Mouse (Mus musculus) stomach, embryonic 15.5 days (tissue): ENCODE results near the gene Upf1. TPM values are rescaled to one million over a fixed set of nuclear protein-coding genes. Genes with fewer than 3 reads are reported as not detected.

Experiments
- ATAC-seq: fragments of 200-750 bp; cut with Nextera tagmentation; 2 replicates; pipeline ENCODE4 v1.8.0; 2017; ENCODE audit warnings: low read depth, moderate number of reproducible peaks, moderate TSS enrichment; ENCODE audit not compliant: insufficient read depth, low FRiP score
- H3K27ac ChIP-seq: fragments of 300-500 bp; sonication (generic); 2 replicates; pipeline ENCODE4 v1.5.1; 2015; ENCODE audit warnings: mild to moderate bottlenecking, inconsistent platforms
- H3K27me3 ChIP-seq: fragments of 300-500 bp; sonication (generic); replicated peaks from 2 replicates; pipeline ENCODE4 v1.6.1; 2015; ENCODE audit warnings: inconsistent platforms
- H3K36me3 ChIP-seq: fragments of 300-500 bp; sonication (generic); 2 replicates; pipeline ENCODE4 v1.6.1; 2015; ENCODE audit warnings: inconsistent platforms
- H3K4me1 ChIP-seq: fragments of 300-500 bp; sonication (generic); 2 replicates; pipeline ENCODE4 v1.6.1; 2015; ENCODE audit warnings: inconsistent platforms
- H3K4me2 ChIP-seq: fragments of 300-500 bp; sonication (generic); 2 replicates; pipeline ENCODE4 v1.6.1; 2015; ENCODE audit warnings: mild to moderate bottlenecking, inconsistent platforms
- H3K4me3 ChIP-seq: fragments of 300-500 bp; sonication (generic); replicated peaks from 2 replicates; pipeline ENCODE4 v1.5.1; 2015; ENCODE audit warnings: inconsistent platforms
- H3K9ac ChIP-seq: fragments of 300-500 bp; sonication (generic); 2 replicates; pipeline ENCODE4 v1.6.1; 2015; ENCODE audit warnings: inconsistent platforms
- H3K9me3 ChIP-seq: fragments of 300-500 bp; sonication (generic); 2 replicates; pipeline ENCODE4 v1.6.1; 2016; ENCODE audit warnings: inconsistent platforms
- WGBS: fragments of 180-500 bp; shearing (Covaris S2); methylation state at CpG from one replicate; pipeline ENCODE4 v1.1.7; 2015; 5-methylcytosine and 5-hydroxymethylcytosine counted together
- polyA plus RNA-seq: library from polyadenylated mRNA; unstranded; fragments of >200 nt; fragmentation: Nextera tagmentation; extraction: Ambion mirVana; gene quantifications from 2 replicates; pipeline ENCODE4 v1.2.1, GENCODE M21; 2015

Gene Upf1
- polyA plus RNA-seq, 1 experiment from 2014 or later, result 16.1 TPM

DNA sequence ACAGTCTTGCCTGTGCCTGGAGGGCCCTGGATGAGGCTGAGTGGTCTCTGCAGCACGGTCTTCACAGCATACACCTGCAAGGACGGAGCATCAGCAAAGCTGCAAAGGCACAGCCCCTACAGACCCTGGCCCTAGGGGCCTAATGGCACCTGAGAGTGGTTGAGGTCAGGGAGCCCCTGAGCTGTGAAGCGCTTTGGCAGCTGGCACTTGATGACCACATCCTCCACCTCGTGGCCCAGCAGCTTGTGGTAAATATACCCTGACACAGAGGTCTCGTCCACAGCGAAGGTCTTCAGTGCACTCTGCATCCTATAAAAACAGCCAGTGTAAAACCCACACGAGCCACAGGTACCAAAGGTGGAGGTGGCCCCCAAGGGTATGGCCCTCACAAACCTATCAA, 14.1 kb downstream of the Upf1 start:
- Histone ChIP-seq H3K36me3 (peaks cover 93% of the 10 kb centered on the region), H3K4me2 (no peak overlapping the region), H3K9me3 (no peaks in the 10 kb centered on the region), H3K4me3 (no peak overlapping the region), H3K9ac (no peak overlapping the region), H3K27me3 (no peaks in the 10 kb centered on the region), H3K4me1 (0 out of 2 replicates have a peak, but pooled peaks cover 3% of the 10 kb centered on the region), H3K27ac (no peak overlapping the region)
- WGBS, result 85% methylated on average over 7 of the region's 7 CpGs
- no peak for ATAC-seq

DNA sequence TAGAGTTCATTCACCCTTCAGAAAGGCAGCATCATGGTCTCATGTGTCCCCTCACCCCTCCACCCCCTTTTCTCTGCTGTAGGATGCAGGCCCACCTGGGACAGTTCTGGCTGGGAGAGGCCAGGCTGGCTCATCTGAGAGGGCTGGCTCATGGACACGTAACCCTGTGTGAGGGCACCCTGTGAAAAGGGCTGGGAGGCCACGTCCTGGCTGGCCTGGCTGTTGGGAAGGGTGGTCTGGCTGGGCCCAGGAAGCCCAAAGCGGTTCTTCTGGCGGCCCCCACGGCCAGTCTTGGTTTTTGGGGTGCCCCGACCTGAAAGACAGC, 20.2 kb downstream of the Upf1 start:
- H3K4me3 ChIP-seq, result no peak overlapping the region
- peaks cover 65% of the 10 kb centered on the region for H3K36me3 ChIP-seq
- no peak overlapping the region for H3K27ac ChIP-seq
- H3K27me3 ChIP-seq, result no peaks in the 10 kb centered on the region
- H3K4me2 ChIP-seq, result no peak overlapping the region
- no peak overlapping the region for H3K9ac ChIP-seq
- H3K9me3 ChIP-seq, result no peaks in the 10 kb centered on the region
- no peaks in the 10 kb centered on the region; the same call in 1 of the 2 replicates for H3K4me1 ChIP-seq
- no peak for ATAC-seq
- WGBS, result 88% methylated on average over 6 of the region's 6 CpGs

DNA sequence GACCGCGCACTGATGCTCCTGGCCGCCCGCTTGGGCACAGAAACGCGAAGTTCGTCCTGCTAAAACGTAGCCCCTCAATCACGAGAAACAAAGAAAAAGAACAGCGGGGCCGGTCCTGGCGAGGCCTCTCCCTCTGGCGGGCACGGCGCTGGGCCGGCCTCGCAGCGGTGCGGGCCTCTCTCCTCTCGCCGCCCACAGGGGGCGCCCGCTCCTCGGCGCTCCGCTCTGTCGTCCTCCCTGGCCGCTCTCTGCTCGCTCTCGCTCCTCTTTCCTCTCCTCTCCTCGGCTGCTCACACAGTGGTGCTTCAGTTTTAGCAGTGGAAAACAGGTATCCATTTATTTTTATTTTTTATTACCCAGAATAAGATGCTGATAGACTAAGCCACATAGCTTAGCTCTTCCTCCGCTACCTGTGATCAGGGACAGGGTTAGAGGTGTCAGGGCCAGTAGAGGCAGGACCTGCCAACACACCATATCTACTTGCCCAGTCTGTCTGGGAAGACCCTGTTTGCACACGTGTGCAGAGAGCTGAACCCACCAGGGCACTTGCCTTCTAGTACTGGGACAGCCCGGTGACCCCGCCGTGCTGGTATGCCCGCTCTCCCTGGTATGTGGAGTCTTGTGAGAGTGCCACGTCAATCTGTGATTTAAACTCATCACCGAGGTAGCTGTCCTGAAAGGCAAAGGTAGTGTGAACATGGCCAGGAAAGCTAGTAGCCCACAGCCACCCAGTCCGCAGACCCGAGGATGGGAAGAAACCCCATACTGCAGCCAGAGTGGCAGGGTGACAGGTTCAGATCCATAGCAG, 20.8 kb downstream of the Upf1 start:
- H3K4me3 ChIP-seq, result no peak overlapping the region
- peaks cover 60% of the 10 kb centered on the region for H3K36me3 ChIP-seq
- ATAC-seq, result peak; percentile 65
- WGBS, result 29% methylated on average over 41 of the region's 41 CpGs
- no peaks in the 10 kb centered on the region; the same call in 1 of the 2 replicates for H3K4me1 ChIP-seq
- no peak overlapping the region for H3K9ac ChIP-seq
- H3K9me3 ChIP-seq, result no peaks in the 10 kb centered on the region
- H3K27ac ChIP-seq, result no peak overlapping the region
- H3K4me2 ChIP-seq, result no peak overlapping the region
- H3K27me3 ChIP-seq, result no peaks in the 10 kb centered on the region

DNA sequence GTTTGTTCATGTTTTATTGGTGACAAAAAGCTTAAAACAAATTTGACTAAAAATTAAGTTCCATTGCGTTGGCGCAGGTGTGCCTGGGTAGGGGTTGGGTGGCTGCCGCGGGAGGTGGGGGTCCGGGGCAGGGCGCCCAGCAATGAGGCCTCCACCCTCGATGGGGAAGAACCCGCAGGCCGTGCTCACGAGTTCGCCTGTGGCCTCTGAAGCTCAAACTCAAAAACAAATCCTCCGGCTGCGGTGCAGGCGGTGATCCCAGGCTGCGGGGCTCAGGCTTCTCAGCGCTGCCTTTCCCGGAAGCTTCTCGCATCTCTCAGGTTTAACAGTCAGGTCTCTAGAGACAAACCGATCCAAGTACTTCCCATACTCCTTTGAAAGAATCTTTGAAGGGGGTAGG, 21.6 kb downstream of the Upf1 start:
- H3K4me1 ChIP-seq, result no peaks in the 10 kb centered on the region; the same call in 1 of the 2 replicates
- no peak overlapping the region for H3K4me3 ChIP-seq
- no peaks in the 10 kb centered on the region for H3K27me3 ChIP-seq
- H3K36me3 ChIP-seq, result peaks cover 52% of the 10 kb centered on the region
- no peak overlapping the region for H3K9ac ChIP-seq
- ATAC-seq, result no peak
- WGBS, result 77% methylated on average over 19 of the region's 19 CpGs
- H3K27ac ChIP-seq, result no peak overlapping the region
- H3K4me2 ChIP-seq, result no peak overlapping the region
- H3K9me3 ChIP-seq, result no peaks in the 10 kb centered on the region

DNA sequence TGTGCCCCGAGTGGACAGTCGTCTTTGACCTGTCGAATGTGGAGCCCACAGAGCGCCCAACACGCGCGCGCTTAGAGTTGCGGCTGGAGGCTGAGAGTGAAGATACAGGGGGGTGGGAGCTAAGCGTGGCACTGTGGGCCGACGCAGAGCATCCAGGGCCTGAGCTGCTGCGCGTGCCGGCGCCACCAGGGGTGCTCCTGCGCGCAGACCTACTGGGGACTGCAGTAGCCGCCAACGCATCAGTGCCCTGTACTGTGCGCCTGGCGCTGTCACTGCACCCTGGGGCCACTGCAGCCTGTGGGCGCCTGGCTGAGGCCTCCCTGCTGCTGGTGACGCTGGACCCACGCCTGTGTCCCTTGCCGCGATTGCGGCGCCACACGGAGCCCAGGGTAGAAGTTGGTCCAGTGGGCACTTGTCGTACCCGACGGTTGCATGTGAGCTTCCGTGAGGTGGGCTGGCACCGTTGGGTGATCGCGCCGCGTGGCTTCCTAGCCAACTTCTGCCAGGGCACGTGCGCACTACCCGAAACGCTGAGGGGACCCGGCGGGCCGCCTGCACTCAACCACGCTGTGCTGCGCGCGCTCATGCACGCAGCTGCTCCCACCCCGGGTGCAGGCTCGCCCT, 22.2 kb downstream of the Upf1 start:
- no peak overlapping the region for H3K27ac ChIP-seq

DNA sequence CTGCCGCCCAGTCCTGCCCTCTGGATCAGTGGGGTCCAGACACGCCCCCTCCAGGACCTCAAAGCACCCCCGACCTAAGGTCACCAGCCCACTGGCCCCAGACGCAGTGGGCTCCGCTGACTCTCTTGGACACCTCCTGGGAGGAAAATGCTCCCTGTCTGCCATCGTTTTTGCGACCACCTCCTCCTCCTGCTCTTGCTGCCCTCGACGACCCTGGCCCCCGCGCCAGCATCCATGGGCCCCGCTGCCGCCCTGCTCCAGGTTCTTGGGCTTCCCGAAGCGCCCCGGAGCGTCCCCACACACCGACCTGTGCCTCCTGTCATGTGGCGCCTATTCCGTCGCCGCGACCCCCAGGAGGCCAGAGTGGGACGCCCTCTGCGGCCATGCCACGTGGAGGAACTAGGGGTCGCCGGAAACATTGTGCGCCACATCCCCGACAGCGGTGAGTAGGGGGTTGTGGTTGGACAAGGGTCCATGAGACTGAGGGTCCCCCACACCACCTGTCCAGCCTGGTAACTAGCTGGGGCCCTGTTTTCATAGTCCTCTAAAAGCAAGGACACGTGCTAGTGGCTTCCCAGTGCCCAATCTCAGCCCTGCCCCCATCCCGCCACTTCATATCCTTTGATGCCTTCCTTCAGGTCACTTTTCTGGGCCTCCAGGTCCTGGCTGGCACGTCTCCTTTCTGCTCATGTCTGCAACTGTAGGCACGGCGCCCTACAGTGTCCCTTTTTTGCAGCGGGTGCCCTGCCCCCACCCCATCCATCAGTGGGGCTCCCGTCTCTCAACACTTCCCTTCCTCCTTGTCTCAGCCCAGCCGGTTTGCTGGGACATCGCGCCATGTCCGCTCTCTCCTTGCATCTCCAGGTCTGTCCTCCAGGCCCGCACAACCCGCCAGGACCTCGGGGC, 23.0 kb downstream of the Upf1 start:
- Histone ChIP-seq H3K4me3 (no peak overlapping the region), H3K4me1 (no peaks in the 10 kb centered on the region; the same call in 1 of the 2 replicates), H3K9ac (no peak overlapping the region), H3K27me3 (no peaks in the 10 kb centered on the region), H3K9me3 (no peaks in the 10 kb centered on the region), H3K36me3 (peaks cover 38% of the 10 kb centered on the region), H3K27ac (no peak overlapping the region), H3K4me2 (peak overlapping the region; percentile 22)
- 19% methylated on average over 45 of the region's 45 CpGs for WGBS
- peak; percentile 16; the same call in 1 of the 2 replicates for ATAC-seq

More for the DNA sequence above, 22.2 kb downstream of the Upf1 start:
- Histone ChIP-seq H3K4me3 (no peak overlapping the region), H3K4me1 (no peaks in the 10 kb centered on the region; the same call in 1 of the 2 replicates), H3K9me3 (no peaks in the 10 kb centered on the region), H3K36me3 (peaks cover 45% of the 10 kb centered on the region), H3K4me2 (peak overlapping the region; percentile 22), H3K27me3 (no peaks in the 10 kb centered on the region), H3K9ac (no peak overlapping the region)
- 38% methylated on average over 53 of the region's 53 CpGs for WGBS
- peak; percentile 61 for ATAC-seq

DNA sequence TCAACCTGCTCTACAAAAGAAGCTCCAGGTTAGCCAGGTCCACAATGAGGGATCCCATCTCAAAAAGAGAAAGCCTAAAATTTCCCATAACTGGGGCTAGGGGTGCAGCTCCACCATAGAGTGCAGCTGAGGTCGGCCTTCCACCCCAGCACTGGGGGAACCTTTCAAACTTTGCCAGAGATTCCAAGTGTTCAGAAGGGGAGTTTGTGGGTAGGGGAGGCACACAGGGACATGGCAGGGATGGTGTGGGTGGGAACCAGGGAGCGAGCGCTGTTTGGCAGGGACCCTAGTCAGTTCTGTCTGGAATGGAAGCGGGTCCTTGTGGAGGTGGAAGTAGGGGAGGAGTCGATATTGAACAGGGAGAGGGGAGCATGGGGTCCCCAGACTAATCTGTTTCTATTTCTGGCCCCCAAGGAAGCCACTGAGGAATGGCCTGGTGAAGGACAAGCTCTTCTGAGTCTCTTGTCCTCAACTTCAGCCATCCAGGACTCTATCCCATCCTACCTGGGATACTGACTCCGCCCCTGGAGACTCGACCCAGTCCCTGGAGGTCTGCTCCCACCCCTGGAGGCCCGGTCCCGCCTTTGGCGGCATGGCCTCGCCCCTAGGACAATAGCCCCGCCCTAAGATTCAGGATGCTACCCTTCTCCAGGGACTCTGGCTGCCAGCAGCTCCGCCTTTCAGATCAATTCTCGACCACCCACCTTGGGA, 23.8 kb downstream of the Upf1 start, which contains the start of gene Gdf1:
Gene Gdf1 (plus strand): TSS at position 694 of the 711 bp plus-strand sequence.
- ATAC-seq, result no peak
- no peaks in the 10 kb centered on the region for H3K9me3 ChIP-seq
- H3K9ac ChIP-seq, result no peak within 1 kb of the TSS
- 32% methylated on average over 14 of the region's 14 CpGs for whole genome bisulfite sequencing
- H3K4me3 ChIP-seq, result no peak within 1 kb of the TSS
- no peaks in the 10 kb centered on the region for H3K27me3 ChIP-seq
- H3K4me2 ChIP-seq, result peak within 1 kb of the TSS; percentile 22
- no peak within 1 kb of the TSS for H3K27ac ChIP-seq
- peaks cover 30% of the 10 kb centered on the region for H3K36me3 ChIP-seq
- H3K4me1 ChIP-seq, result no peaks in the 10 kb centered on the region; the same call in 1 of the 2 replicates

DNA sequence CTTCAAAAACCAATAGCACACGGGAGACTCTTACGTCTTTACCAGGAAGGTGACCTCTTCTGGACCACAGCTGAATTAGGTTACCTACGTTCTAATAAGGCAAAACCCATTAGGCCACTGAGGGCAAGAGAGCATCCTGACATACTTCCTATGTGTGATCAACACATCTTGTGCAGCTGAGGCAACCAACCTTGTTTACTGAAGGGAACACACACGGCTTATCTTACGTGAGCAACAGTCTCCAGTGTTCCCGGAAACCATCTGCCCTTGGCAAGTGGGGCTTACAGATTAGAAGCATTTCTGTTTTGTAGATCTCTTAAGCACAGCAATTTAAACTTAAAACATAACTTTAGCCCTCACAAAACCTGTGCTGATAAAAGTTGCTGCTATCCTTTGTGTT, 25.6 kb downstream of the Upf1 start:
- H3K9me3 ChIP-seq, result no peaks in the 10 kb centered on the region
- no peak for ATAC-seq
- H3K4me2 ChIP-seq, result no peak overlapping the region
- no peak overlapping the region for H3K9ac ChIP-seq
- 89% methylated on average over 6 of the region's 6 CpGs for WGBS
- H3K4me3 ChIP-seq, result no peak overlapping the region
- H3K4me1 ChIP-seq, result no peaks in the 10 kb centered on the region; the same call in 1 of the 2 replicates
- H3K27me3 ChIP-seq, result no peaks in the 10 kb centered on the region
- peaks cover 13% of the 10 kb centered on the region for H3K36me3 ChIP-seq
- no peak overlapping the region for H3K27ac ChIP-seq

DNA sequence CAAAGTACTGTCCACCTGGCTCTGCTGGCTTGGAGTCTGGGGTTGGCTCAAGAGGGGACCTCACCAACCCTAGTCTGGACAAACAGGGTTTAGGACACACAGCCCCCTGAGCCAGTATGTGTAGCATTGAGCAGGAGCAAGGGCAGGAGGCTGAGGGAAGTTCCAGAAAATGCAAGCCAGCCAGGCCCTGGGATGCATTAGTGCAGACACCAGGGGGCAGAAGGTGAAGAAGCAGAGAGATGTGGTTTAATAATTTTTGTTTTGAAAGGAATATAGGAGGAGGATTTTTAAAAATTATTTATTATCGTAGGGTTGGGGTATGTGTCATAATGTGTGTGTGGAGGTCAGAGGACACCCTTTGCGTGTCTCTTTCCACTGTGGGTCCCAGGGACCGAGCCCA, 29.4 kb downstream of the Upf1 start:
- H3K4me2 ChIP-seq, result no peak overlapping the region
- H3K36me3 ChIP-seq, result no peaks in the 10 kb centered on the region
- no peak for ATAC-seq
- WGBS, result 93% methylated on average over 3 of the region's 3 CpGs
- no peak overlapping the region for H3K4me3 ChIP-seq
- no peaks in the 10 kb centered on the region for H3K27me3 ChIP-seq
- H3K4me1 ChIP-seq, result no peaks in the 10 kb centered on the region
- H3K9me3 ChIP-seq, result no peaks in the 10 kb centered on the region
- no peak overlapping the region for H3K27ac ChIP-seq
- no peak overlapping the region for H3K9ac ChIP-seq

DNA sequence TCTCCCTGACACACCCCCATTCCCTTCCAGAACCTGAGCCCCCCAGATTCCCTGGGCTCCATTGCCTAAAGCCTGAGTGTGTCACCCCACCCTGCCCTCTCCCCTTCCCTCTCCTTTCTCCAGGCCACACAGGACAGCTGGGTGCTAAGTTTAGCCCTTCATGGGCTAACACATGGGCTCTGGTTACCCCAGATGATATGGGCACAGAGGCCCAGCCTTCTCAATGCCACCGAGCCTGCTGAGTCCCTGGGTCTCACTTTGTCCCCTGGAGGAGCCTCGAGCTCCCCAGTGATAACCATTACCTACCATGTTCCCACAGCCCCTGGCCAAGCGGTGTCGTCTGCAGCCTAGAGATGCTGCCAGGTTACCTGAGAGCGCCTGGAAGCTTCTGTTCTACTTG, 35.2 kb downstream of the Upf1 start:
- H3K4me2 ChIP-seq, result no peak overlapping the region
- no peaks in the 10 kb centered on the region for H3K9me3 ChIP-seq
- no peaks in the 10 kb centered on the region for H3K27me3 ChIP-seq
- no peak overlapping the region for H3K9ac ChIP-seq
- ATAC-seq, result no peak
- H3K27ac ChIP-seq, result no peak overlapping the region
- peaks cover 27% of the 10 kb centered on the region for H3K4me1 ChIP-seq
- H3K4me3 ChIP-seq, result no peak overlapping the region
- H3K36me3 ChIP-seq, result 0 out of 2 replicates have a peak, but pooled peaks cover 9% of the 10 kb centered on the region
- WGBS, result 85% methylated on average over 5 of the region's 5 CpGs
